Mouse (Mus musculus) stomach, embryonic 14.5 days (tissue): ENCODE measurements around the gene Mobp. TPM values are rescaled to one million over a fixed set of nuclear protein-coding genes. Genes with fewer than 3 reads are reported as not detected.

Experiments
- ATAC-seq: fragments of 200-750 bp; cut with Nextera tagmentation; 2 replicates; pipeline ENCODE4 v1.8.0; 2017; ENCODE audit warnings: low read depth, moderate TSS enrichment; ENCODE audit not compliant: insufficient number of reproducible peaks, insufficient read depth, low FRiP score
- H3K27ac ChIP-seq: fragments of 300-500 bp; sonication (generic); 2 replicates; pipeline ENCODE4 v1.5.1; 2014; ENCODE audit warnings: mild to moderate bottlenecking, low read length, moderate library complexity, mixed read lengths
- H3K27me3 ChIP-seq: fragments of 300-500 bp; sonication (generic); 2 replicates; pipeline ENCODE4 v1.6.1; 2014; ENCODE audit warnings: low read length, control low read depth, mixed read lengths; ENCODE audit not compliant: control insufficient read depth, insufficient read depth
- H3K36me3 ChIP-seq: fragments of 300-500 bp; sonication (generic); 2 replicates; pipeline ENCODE4 v1.6.1; 2014; ENCODE audit warnings: mild to moderate bottlenecking, control low read depth, low read length, moderate library complexity, mixed read lengths; ENCODE audit not compliant: control insufficient read depth, insufficient read depth
- H3K4me1 ChIP-seq: fragments of 300-500 bp; sonication (generic); 2 replicates; pipeline ENCODE4 v1.6.1; 2014; ENCODE audit warnings: low read length, control low read depth, mixed read lengths; ENCODE audit not compliant: control insufficient read depth, insufficient read depth
- H3K4me2 ChIP-seq: fragments of 300-500 bp; sonication (generic); replicated peaks from 2 replicates; pipeline ENCODE4 v1.6.1; 2014; ENCODE audit warnings: low read depth, low read length, control low read depth
- H3K4me3 ChIP-seq: fragments of 300-500 bp; sonication (generic); 2 replicates; pipeline ENCODE4 v1.5.1; 2014; ENCODE audit warnings: low read depth, low read length, control low read depth
- H3K9ac ChIP-seq: fragments of 300-500 bp; sonication (generic); replicated peaks from 2 replicates; pipeline ENCODE4 v1.6.1; 2014; ENCODE audit warnings: low read depth, mild to moderate bottlenecking, control low read depth, low read length, moderate library complexity, mixed read lengths
- H3K9me3 ChIP-seq: fragments of 300-500 bp; sonication (generic); 2 replicates; pipeline ENCODE4 v1.6.1; 2016; ENCODE audit warnings: low read depth, low read length, control low read depth; ENCODE audit not compliant: control insufficient read depth
- WGBS: fragments of 180-500 bp; shearing (Covaris S2); extraction: QIAGEN DNeasy Blood & Tissue Kit; methylation state at CpG from one replicate; pipeline ENCODE4 v1.1.7; 2014; 5-methylcytosine and 5-hydroxymethylcytosine counted together
- polyA plus RNA-seq: library from polyadenylated mRNA; unstranded; fragments of >200 nt; fragmentation: Nextera tagmentation; extraction: Ambion mirVana; gene quantifications from 2 replicates; pipeline ENCODE4 v1.2.1, GENCODE M21; 2014

Gene Mobp
- polyA plus RNA-seq, 1 experiment from 2014 or later = not detected

GRCm38 (mm10) chr9:120186856-120187255, 37.3 kb downstream of the Mobp start:
- no peak overlapping the region for H3K9ac ChIP-seq
- H3K27ac ChIP-seq = no peak overlapping the region
- no peaks in the 10 kb centered on the region for H3K36me3 ChIP-seq
- ATAC-seq = no peak
- no peaks in the 10 kb centered on the region for H3K9me3 ChIP-seq
- no peaks in the 10 kb centered on the region for H3K27me3 ChIP-seq
- no peaks in the 10 kb centered on the region for H3K4me1 ChIP-seq
- H3K4me3 ChIP-seq = no peak overlapping the region
- H3K4me2 ChIP-seq = no peak overlapping the region
- 77% methylated on average over 5 of the region's 5 CpGs for WGBS

- ATAC-seq = peak; percentile 10; the same call in 1 of the 2 replicates
- H3K9ac ChIP-seq = no peak overlapping the region
- WGBS = 39% methylated on average over 13 of the region's 13 CpGs
Observed at GRCm38 (mm10) chr9:120190891-120191290, 41.4 kb downstream of the Mobp start.

GRCm38 (mm10) chr9:120191362-120192098, 42.0 kb downstream of the Mobp start:
- peak overlapping the region; percentile 44 for H3K4me2 ChIP-seq
- WGBS = 30% methylated on average over 21 of the region's 21 CpGs
- H3K4me3 ChIP-seq = peak overlapping the region; percentile 20
- no peaks in the 10 kb centered on the region for H3K27me3 ChIP-seq
- no peaks in the 10 kb centered on the region for H3K36me3 ChIP-seq
- H3K27ac ChIP-seq = no peak overlapping the region
- peak; percentile 74; the same call in 1 of the 2 replicates for ATAC-seq
- no peak overlapping the region for H3K9ac ChIP-seq
- H3K9me3 ChIP-seq = no peaks in the 10 kb centered on the region
- H3K4me1 ChIP-seq = no peaks in the 10 kb centered on the region

More at GRCm38 (mm10) chr9:120190891-120191290, 41.4 kb downstream of the Mobp start:
- Histone ChIP-seq H3K27me3 (no peaks in the 10 kb centered on the region), H3K4me1 (no peaks in the 10 kb centered on the region), H3K9me3 (no peaks in the 10 kb centered on the region), H3K4me3 (peak overlapping the region; percentile 20), H3K36me3 (no peaks in the 10 kb centered on the region), H3K27ac (no peak overlapping the region), H3K4me2 (peak overlapping the region; percentile 44)

- no peaks in the 10 kb centered on the region for H3K27me3 ChIP-seq
- no peak overlapping the region for H3K4me3 ChIP-seq
- no peaks in the 10 kb centered on the region for H3K9me3 ChIP-seq
- ATAC-seq = no peak
- no peak overlapping the region for H3K9ac ChIP-seq
- no peaks in the 10 kb centered on the region for H3K36me3 ChIP-seq
- no peaks in the 10 kb centered on the region for H3K4me1 ChIP-seq
- no peak overlapping the region for H3K4me2 ChIP-seq
- WGBS = 75% methylated on average over 7 of the region's 7 CpGs
- H3K27ac ChIP-seq = no peak overlapping the region
Observed at GRCm38 (mm10) chr9:120192742-120193141, 43.2 kb downstream of the Mobp start.

- ATAC-seq = no peak
- no peak overlapping the region for H3K27ac ChIP-seq
- H3K9me3 ChIP-seq = no peaks in the 10 kb centered on the region
- H3K4me1 ChIP-seq = no peaks in the 10 kb centered on the region
- no peaks in the 10 kb centered on the region for H3K27me3 ChIP-seq
- no peak overlapping the region for H3K9ac ChIP-seq
- H3K36me3 ChIP-seq = no peaks in the 10 kb centered on the region
- 47% methylated on average over 4 of the region's 4 CpGs for WGBS
- no peak overlapping the region for H3K4me2 ChIP-seq
- no peak overlapping the region for H3K4me3 ChIP-seq
Observed at GRCm38 (mm10) chr9:120200873-120201272, 51.4 kb downstream of the Mobp start.

- H3K9me3 ChIP-seq = no peaks in the 10 kb centered on the region
- H3K4me2 ChIP-seq = no peak overlapping the region
- 87% methylated on average over 7 of the region's 7 CpGs for WGBS
- H3K36me3 ChIP-seq = no peaks in the 10 kb centered on the region
- H3K4me1 ChIP-seq = no peaks in the 10 kb centered on the region
- H3K9ac ChIP-seq = no peak overlapping the region
- H3K27ac ChIP-seq = no peak overlapping the region
- ATAC-seq = no peak
- H3K27me3 ChIP-seq = no peaks in the 10 kb centered on the region
- H3K4me3 ChIP-seq = no peak overlapping the region
Observed at GRCm38 (mm10) chr9:120201743-120202142, 52.2 kb downstream of the Mobp start.

- ATAC-seq = no peak
- Histone ChIP-seq H3K4me1 (no peaks in the 10 kb centered on the region), H3K27me3 (no peaks in the 10 kb centered on the region), H3K9ac (no peak overlapping the region), H3K4me2 (no peak overlapping the region), H3K27ac (no peak overlapping the region), H3K36me3 (no peaks in the 10 kb centered on the region), H3K4me3 (no peak overlapping the region), H3K9me3 (no peaks in the 10 kb centered on the region)
- 44% methylated on average over 12 of the region's 12 CpGs for WGBS
Observed at GRCm38 (mm10) chr9:120202683-120203082, 53.2 kb downstream of the Mobp start.

- Histone ChIP-seq H3K36me3 (no peaks in the 10 kb centered on the region), H3K4me1 (no peaks in the 10 kb centered on the region), H3K4me3 (no peak overlapping the region), H3K9me3 (no peaks in the 10 kb centered on the region), H3K27me3 (no peaks in the 10 kb centered on the region), H3K9ac (no peak overlapping the region), H3K27ac (no peak overlapping the region), H3K4me2 (no peak overlapping the region)
- 64% methylated on average over 10 of the region's 10 CpGs for WGBS
- peak; percentile 79 for ATAC-seq
Observed at GRCm38 (mm10) chr9:120203936-120204335, 54.4 kb downstream of the Mobp start.

GRCm38 (mm10) chr9:120206897-120207296, 57.4 kb downstream of the Mobp start:
- Histone ChIP-seq H3K9ac (no peak overlapping the region), H3K4me3 (no peak overlapping the region), H3K27ac (no peak overlapping the region), H3K36me3 (no peaks in the 10 kb centered on the region), H3K27me3 (no peaks in the 10 kb centered on the region), H3K9me3 (no peaks in the 10 kb centered on the region; the same call in 1 of the 2 replicates), H3K4me2 (no peak overlapping the region), H3K4me1 (no peaks in the 10 kb centered on the region)
- ATAC-seq = no peak
- WGBS = 50% methylated on average over 17 of the region's 17 CpGs
